Mouse (Mus musculus) Muller cell, postnatal 12 days (primary cell): ENCODE results near the gene Mitf.

ENCODE experiments used
- DNase-seq: peaks from one replicate; pipeline ENCODE4 v3.0.0-alpha.2; 2015; ENCODE audit errors: inconsistent ontology term

Mitf gene

GRCm38 (mm10) chr6:97821811-97822210 is 15.0 kb downstream of the Mitf start:
- no peak for DNase-seq

GRCm38 (mm10) chr6:97826642-97827275 is 19.9 kb downstream of the Mitf start:
- DNase-seq: no peak

DNA sequence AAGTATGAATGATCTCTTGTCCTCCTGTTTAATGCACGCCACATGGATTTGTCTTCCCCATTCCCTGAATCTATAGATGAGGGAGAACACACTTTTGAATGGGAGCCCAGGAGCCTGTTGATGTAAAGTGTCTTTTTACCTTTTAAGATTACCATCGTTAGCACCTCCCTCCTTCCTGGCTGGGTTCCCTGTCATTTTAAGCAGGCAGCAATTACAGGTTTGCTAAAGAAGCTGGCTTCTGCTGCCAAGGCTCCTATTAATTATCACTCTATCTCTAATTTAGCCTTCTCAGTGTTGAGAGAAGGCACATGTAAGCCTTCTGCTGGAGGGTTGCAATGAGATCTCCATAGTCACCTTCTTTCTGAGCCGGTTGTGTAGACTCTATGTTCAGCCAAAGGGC is 21.2 kb downstream of the Mitf start:
- DNase-seq: no peak

GRCm38 (mm10) chr6:97828822-97829719 is 22.2 kb downstream of the Mitf start:
- no peak for DNase-seq

- DNase-seq: no peak
Measured at GRCm38 (mm10) chr6:97832501-97832900, 25.6 kb downstream of the Mitf start.

DNA sequence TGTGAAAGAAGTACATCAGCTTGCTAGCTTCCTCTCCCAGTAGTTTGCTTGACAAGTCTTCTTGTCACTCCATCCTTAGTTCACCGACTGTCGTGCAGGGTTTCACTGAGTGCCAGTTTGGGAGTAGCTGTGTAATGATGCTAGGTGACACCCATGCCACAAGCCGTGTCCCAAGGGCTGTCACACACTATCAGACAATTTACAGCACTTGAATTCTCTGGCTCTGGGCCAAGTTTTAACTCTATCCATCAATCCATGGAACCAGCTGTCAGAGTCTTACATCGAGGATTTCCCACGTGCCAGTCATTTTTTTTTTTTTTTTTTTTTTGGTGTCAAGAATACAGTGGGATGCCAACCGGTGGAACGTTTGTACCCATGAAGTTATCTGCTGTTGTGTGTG is 29.3 kb downstream of the Mitf start:
- no peak for DNase-seq

DNA sequence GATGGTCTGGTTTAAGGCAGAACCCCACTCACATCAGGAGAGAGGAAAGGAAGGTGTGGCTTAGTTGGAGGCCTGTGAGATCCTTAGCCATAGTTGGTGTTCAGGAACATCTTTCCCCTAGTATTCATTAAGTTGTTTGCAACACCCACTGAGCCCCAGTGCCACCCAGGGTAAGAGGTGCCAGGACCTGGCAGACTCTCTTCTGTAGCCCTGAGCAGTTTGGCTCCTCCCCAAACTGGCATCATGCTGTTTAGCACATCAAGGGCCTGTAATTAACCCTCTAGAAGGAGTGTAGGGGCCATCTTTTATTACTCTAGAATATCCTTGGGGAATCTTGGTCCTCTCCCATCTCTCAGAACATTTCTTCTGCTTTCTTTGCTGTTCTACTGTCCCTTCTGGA is 30.9 kb downstream of the Mitf start:
- DNase-seq: no peak

DNA sequence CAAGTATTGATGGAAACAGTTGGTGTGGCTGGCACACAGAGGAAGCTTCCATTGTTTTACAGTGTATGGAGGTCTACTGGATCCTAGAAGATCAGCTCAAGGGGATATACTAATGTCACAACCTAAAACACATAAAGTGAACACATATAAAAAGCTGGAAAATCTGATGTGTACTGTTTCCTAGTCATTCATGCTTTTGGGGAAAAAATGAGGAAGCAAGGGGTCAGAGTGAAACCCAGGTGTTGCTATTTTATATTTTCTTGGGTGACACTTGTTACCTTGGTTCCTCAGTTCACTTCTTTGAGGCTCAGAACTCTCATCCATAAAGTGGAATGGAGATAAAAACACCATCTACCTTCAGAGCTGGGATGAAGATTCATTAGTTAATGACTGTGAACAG is 32.7 kb downstream of the Mitf start:
- no peak for DNase-seq

GRCm38 (mm10) chr6:97844112-97844511 is 37.3 kb downstream of the Mitf start:
- no peak for DNase-seq

- DNase-seq: no peak
Measured at GRCm38 (mm10) chr6:97848191-97848857, 41.5 kb downstream of the Mitf start.

DNA sequence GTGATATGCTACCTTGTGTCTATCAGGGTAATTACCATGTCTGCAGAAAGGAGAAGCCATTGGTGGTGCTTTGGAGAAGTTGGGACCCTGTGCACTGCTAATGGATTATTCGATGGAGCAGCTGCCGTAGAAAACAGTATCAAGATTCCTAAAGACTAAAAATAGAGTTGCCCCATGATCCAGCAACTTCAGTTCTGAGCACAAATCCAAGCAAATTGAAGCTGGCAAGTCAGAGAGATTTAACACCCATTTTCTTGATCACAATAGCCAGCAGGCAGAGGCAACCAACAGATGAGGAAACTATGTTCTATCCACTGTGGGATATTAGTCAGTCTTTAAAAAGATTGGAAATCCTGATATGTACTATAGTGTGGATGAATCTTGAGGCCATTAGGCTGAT is 47.4 kb downstream of the Mitf start:
- no peak for DNase-seq

DNA sequence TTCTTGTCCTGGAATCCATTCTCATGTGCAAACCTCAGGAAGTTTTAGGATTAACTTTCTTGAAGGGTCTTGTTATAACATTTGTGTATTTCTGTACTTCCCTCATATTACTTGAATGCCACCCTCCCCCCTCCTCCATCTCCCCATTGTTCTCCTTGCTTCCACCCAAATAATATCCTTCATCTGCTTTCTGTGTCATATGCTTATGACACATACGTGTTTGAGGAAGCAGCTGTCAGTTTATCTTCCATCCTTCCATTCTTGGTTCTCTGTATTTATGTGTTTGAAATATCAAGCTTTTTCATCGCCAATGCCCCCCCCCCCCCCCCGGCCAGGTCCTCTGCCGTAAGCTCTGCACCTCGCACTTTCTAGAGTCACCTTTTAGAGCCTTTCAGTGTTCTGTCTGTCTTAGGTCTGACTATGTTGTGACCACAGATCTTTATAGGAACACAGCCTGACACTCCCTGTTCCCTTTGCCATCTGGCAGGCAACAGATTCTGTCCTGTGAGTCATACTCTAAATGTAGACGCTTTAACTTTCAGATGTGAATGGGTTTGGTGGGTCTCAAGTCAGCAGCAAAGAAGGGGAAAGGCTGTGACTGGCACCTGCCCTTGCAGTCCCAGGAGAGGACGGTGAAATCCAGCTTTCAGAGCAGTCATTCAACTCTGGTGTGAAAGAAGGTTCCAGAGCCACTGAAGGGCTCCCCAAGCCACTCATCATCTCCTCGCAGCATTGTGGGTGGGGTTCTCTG is 48.7 kb downstream of the Mitf start:
- DNase-seq: no peak

- DNase-seq: no peak
Measured at GRCm38 (mm10) chr6:97856502-97856901, 49.6 kb downstream of the Mitf start.

DNA sequence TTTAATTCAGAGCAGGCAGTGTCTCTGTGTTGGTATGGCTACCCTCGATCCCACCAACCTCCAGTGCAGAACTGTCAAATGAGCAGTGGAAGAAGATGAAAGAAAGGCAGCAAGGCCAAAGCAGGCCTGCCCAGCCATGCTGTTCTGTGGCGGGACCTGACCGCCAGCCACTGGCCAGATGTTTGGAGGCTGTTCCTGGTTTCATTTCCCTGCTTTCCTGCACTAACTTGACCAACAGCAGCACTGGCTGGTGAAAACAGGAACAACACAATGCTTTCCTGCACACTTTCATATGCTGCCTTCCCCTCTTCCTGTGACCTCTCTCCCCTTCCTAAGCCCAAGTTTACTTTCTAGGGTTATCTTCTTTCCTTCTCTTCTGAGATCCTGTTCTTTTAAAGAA is 50.8 kb downstream of the Mitf start:
- DNase-seq: no peak

GRCm38 (mm10) chr6:97866575-97866974 is 59.7 kb downstream of the Mitf start:
- no peak for DNase-seq

DNA sequence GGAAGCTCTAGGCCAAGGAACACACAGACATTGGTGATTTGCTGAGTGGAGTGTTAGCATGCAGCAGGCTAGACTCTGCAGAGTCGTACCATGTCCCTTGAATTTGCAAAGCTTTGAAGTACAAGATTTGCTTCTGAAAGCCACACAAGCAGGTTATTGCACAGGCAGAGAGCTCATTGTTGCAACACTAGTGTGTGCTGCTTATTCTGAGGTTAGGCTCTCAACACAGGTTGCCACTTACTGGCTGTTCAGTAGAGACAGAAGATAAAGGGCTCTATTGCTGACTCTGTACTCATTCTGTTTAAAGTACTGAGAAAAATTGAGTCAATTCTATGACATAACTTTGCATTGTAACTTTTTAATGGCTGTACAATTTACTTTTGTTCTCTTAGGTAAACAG is 61.2 kb downstream of the Mitf start:
- DNase-seq: no peak

DNA sequence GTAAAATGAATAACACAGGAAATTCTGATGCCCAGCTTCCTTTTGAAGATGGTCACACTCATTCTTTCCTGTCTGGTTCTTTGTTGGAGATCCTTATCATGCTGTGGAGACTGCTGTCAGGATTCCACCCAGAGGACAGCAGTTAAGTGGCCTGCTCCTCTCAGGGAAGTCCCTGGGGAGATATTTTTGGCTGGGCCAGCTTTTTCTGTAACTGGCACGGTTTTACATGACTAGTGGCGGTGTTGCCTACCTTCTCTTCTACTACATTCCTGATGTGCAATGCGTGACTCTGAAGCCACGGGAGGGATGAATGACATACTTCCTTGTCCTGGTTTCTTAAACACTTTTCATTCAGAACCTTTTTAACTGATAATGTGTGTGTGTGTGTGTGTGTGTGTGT is 63.1 kb downstream of the Mitf start:
- peak; percentile 62 for DNase-seq

- DNase-seq: no peak
Measured at GRCm38 (mm10) chr6:97871296-97872030, 64.6 kb downstream of the Mitf start.

DNA sequence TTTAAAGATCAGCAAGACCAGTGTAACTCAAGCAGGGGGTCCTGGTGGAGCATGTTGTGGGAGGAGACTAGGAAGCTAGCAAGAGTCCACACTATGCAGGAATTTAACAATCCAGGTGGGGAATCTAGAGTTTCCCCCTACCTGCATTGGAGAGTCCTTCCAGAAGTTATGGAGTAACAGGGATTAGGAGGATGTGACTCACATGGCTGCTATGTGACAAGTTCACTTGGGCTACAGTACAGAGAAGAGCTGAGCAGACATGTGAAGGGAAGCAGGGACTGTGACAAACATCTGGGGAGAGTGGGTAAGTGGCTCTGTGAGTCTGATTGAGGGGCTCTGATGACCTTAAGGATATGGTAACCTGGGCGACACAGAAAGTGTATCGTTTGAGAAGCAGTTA is 66.2 kb downstream of the Mitf start:
- no peak for DNase-seq

DNA sequence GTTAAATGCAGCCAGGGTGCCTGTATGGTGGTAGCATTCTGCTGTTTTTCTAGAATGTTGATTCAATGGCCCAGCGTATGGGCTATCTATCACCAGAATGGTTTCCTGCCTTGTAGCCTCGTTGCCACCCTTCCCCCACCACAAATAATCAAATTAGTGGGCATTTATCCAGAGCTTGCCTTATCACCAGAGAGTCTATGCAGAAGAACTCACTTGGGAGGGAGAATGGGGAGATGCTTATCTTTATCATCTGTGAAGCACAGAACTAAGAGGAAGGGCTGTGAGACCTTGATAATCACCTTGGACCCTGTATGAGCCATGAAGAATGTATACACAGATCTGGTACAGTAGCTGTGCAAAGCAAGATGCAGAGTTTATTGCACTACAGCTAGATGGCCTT is 70.1 kb downstream of the Mitf start:
- no peak for DNase-seq

DNA sequence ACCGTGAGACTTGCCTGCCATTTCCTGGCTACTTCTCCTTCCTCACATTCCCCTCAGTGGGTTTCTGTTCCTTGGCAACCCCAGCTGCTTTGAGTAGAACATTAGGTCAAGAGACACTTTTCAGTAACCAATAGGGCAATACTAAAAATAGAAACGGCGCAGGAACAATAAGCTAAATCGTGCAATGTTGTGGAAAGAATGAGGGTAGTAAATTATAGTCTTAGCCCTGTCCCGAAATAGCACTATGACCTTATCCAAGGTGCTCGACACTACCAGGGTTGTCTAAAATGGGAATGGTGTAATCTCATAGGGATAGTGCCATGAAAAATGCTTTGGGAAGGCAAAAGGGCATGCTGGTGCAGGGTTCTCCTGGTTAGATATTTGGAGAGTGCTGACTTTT is 70.6 kb downstream of the Mitf start:
- DNase-seq: no peak
